In genomic region chr3:88000181-88000580, GRCm38 (mm10) we compare ENCODE assay signal across 8 mouse cellular contexts. TPM values are rescaled to one million over a fixed set of nuclear protein-coding genes. Genes with fewer than 3 reads are reported as not detected.
DNase-seq lines count a peak whose midpoint lies in the region; ATAC-seq and TF ChIP-seq lines count a peak whose summit lies in the region.

TSS of gene Bcan (minus strand) at chr3:88000230.

- DNase-seq in frontal cortex, adult 2 months (ENCODE audit: extremely low spot score in 1 of 2, low spot score in 1 of 2), result peak in 1 of 2 experiments; percentile 62
- DNase-seq in frontal cortex, postnatal 14 days (ENCODE audit: low spot score in 2 of 2), result no peak
- DNase-seq in right cerebral cortex, postnatal 10 days (ENCODE audit: low spot score in 2 of 2), result peak; percentile 78 to 80
- no peak for DNase-seq in right cerebral cortex, adult 2 months (ENCODE audit: low spot score in 2 of 2)
- no peak for DNase-seq in liver, postnatal 0 days
- DNase-seq in kidney, adult 11 months, result no peak

- H3K4me1 ChIP-seq in hindbrain, embryonic 16.5 days (ENCODE audit: control insufficient read depth, insufficient read depth, low read depth, low read length), result peaks cover 42% of the 10 kb centered on the region
- H3K4me1 ChIP-seq in liver, postnatal 0 days (ENCODE audit: insufficient read depth), result 0 out of 2 replicates have a peak, but pooled peaks cover 4% of the 10 kb centered on the region

- WGBS in hindbrain, embryonic 16.5 days, result 0% methylated on average over 39 of the region's 39 CpGs
- 2% methylated on average over 38 of the region's 39 CpGs for WGBS in liver, postnatal 0 days (ENCODE audit: insufficient replicate concordance)

- peak; percentile 53 for ATAC-seq in hindbrain, embryonic 16.5 days
- ATAC-seq in liver, postnatal 0 days, result no peak
- ATAC-seq in monocyte, adult 5-6 weeks (replicated peaks; ENCODE audit: insufficient number of reproducible peaks, low FRiP score, low TSS enrichment, poor library complexity, severe bottlenecking), result no peak

- H3K27ac ChIP-seq in hindbrain, embryonic 16.5 days (ENCODE audit: low read depth, low read length), result peak within 1 kb of the TSS; percentile 77
- H3K27ac ChIP-seq in liver, postnatal 0 days (ENCODE audit: low read depth), result no peak within 1 kb of the TSS

- TF ChIP-seq CTCF in liver, postnatal 0 days (IDR thresholded peaks at IDR 0.05; ENCODE audit: low read depth), result no peak

- H3K4me3 ChIP-seq in hindbrain, embryonic 16.5 days (ENCODE audit: low read length), result peak within 1 kb of the TSS; percentile 57
- H3K4me3 ChIP-seq in liver, postnatal 0 days (ENCODE audit: low read depth, low read length), result no peak within 1 kb of the TSS

- peaks cover 69% of the 10 kb centered on the region for H3K27me3 ChIP-seq in hindbrain, embryonic 16.5 days (replicated peaks; ENCODE audit: control insufficient read depth, insufficient read depth, low read length)
- H3K27me3 ChIP-seq in liver, postnatal 0 days (ENCODE audit: insufficient read depth, low read length), result peaks cover 83% of the 10 kb centered on the region

- H3K9me3 ChIP-seq in hindbrain, embryonic 16.5 days (ENCODE audit: control insufficient read depth, low read length), result no peaks in the 10 kb centered on the region
- no peaks in the 10 kb centered on the region for H3K9me3 ChIP-seq in liver, postnatal 0 days (ENCODE audit: low read length)

- no peak for TF ChIP-seq EP300 in liver, postnatal 0 days (IDR thresholded peaks at IDR 0.05; ENCODE audit: low read depth)

- H3K4me2 ChIP-seq in hindbrain, embryonic 16.5 days (ENCODE audit: low read length), result peak within 1 kb of the TSS; percentile 96
- peak within 1 kb of the TSS; percentile 47 for H3K4me2 ChIP-seq in liver, postnatal 0 days (ENCODE audit: low read depth, low read length)

- H3K9ac ChIP-seq in hindbrain, embryonic 16.5 days (ENCODE audit: low read depth, low read length), result peak within 1 kb of the TSS; percentile 69
- H3K9ac ChIP-seq in liver, postnatal 0 days (replicated peaks), result no peak within 1 kb of the TSS

- no peaks in the 10 kb centered on the region for H3K36me3 ChIP-seq in hindbrain, embryonic 16.5 days (ENCODE audit: control insufficient read depth, insufficient read depth, low read length)
- no peaks in the 10 kb centered on the region for H3K36me3 ChIP-seq in liver, postnatal 0 days (replicated peaks; ENCODE audit: insufficient read depth, low read length)

RNA-seq across cellular contexts. Expression of gene Bcan, which starts in this region (rescaled TPM):
- polyA plus RNA-seq in frontal cortex, adult 2 months (2012; rRNA removed), result 359 and 380 TPM in 2 replicates
- 150 and 186 TPM in 2 replicates for polyA plus RNA-seq in hindbrain, embryonic 16.5 days (2015; fragmentation: Nextera tagmentation; extraction: Ambion mirVana)
- 0.05 TPM in 1 of 2 replicates, not detected in the other for polyA plus RNA-seq in liver, postnatal 0 days (2015; fragmentation: Nextera tagmentation; extraction: Ambion mirVana)
- not detected in 3 replicates for total RNA-seq in monocyte, adult 5-6 weeks (2017)

Comparison
In these comparisons a context has a peak if more than half of its experiments do, and no peak if none do; other contexts are left out.
1. RNA of gene Bcan (polyA plus RNA-seq): 359 to 380 TPM in frontal cortex, adult 2 months and 150 to 186 TPM in hindbrain, embryonic 16.5 days; 0.05 TPM in liver, postnatal 0 days; every median in the first group is over 100 times any median in the second.
2. DNase-seq: peak in right cerebral cortex, postnatal 10 days (2 of 2); none in frontal cortex, postnatal 14 days (0 of 2), right cerebral cortex, adult 2 months (0 of 2), liver, postnatal 0 days (single experiment) and kidney, adult 11 months (single experiment).